Mouse (Mus musculus) lung, adult 18-20 months (tissue): ENCODE measurements at regions not wholly inside any gene's neighbourhood (a gene's known extent, or its start where the extent isn't known, plus 50 kb on each side); places are given as distances from the start of the nearest gene placed in this dataset.
A peak's percentile ranks its signal among the peaks of the same experiment; 100 is the strongest.

Experiments used
- DNase-seq, 2 experiments: peaks; one replicate each; pipeline ENCODE4 v3.0.0; 2022; ENCODE audit warnings: mixed read lengths in 2 of 2

DNA sequence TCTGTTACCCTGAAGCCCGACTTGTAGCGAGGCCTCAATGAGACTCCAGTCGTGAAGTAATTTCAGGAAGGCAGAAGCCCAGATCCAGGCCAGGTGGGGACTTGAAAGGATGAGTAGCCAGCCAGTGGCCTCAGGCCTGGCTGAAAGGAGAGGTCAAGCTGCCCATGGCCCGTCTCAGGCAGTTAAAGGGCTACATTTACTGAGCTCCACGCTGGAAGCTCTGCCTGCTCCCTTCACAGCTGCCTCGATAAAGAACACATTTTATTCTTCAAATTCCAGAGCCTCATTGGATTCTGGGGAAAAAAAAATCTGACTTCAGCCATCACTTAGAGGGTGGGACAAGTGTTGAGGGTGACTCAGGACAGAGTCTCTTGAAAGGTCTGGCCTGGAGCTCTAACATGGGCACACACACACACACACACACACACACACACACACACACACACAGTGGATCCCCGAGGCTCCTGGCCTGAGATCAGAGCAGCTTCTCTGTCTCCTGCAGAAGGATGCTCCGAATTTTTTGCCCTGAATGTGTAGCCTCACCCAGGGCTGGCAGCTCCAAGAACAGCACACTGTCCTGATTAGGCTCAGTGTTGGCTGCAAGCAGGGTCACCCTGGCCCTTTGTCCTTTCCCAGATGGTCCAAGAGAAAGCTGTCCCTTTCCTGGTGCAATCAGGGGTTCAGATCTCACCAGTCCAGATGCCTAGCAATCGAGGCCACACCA, 53.0 kb downstream of the Gadd45g start:
- no peak for DNase-seq

DNA sequence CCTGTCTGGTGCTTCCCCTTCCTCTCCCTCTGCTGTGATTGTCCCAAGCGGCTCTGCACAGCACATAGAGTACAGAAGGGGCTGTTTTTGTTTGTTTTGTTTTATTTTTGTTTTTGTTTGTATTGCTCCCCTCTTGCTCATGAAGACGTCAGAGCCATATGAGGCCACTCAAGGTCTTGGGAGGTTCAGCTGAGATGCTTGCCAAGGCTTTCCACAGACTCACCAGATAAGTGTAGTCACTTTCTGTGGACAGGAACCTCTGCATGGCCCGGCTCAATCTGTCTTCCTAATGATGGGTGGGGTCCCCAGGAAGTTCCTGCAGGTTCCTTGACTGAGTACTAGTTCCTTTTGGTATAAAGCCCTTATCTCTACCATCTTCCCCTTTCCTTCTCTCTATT, 53.6 kb downstream of the Gadd45g start:
- no peak for DNase-seq

DNA sequence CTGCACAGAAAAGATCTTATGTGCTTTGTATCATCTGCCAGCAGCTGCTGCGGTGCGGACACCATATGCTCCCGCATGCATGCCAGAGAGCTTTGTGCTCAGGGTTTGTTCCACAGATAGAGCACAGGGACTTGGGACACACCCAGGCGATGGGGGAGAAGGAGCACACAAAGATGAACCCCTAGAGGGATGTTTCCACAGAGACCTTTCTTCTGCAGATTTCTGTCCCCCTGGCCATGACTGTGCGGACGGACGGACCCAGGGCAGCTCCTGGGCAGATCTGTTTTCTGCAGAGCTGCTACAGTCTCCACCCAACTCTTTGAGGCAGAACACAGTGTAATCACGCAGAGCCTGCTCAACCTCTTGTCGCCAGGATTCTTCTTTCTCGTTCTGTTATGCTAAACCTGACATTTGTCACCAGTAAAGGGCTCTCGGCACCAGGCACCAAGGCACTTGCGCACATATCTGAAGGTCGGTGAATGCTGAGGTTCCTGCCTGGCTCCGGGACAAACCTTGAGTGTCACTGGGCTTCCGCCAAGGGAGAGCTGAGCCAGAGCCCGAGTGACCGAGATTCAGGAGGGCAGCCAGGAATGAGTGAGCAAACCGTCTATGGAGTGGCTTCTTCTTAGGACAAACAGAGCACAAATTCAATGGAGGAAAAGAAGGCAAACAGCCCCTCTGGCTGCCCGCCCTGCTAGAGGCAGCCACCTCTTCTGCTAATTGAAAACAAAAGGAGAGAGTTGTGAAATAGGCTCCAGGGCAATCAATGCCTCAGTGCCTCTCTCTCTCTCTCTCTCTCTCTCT, 56.2 kb downstream of the Gadd45g start:
- DNase-seq: peak; percentile 94 to 95

DNA sequence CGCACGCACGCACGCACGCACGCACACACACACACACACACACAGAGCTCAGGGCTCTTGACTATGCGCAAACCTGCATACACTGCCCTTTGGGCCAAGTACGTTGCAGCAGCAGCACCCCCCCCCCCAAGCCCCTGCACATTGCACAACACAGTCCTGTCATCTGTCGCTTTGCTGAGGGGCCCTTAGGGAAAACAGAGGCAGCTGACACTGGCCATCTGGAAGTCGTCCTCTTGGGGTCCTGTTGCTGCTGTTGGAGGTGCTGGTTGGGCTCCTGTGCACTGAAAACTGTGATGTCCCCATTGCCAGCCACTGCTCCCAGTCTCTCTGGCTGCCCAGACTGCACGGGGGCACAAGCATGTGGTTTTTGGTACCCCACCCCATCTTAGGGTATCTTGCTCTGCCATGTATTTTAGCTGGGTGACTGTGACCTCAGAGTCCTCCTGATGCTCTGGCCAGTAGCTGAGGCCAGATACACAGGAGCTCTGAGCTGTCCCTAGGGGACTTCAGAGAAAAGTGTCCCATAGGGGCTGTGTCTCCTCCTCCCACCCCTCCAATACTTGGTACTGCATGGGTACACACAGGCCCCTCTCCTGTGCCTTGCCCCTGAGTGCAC, 57.0 kb downstream of the Gadd45g start:
- no peak for DNase-seq

DNA sequence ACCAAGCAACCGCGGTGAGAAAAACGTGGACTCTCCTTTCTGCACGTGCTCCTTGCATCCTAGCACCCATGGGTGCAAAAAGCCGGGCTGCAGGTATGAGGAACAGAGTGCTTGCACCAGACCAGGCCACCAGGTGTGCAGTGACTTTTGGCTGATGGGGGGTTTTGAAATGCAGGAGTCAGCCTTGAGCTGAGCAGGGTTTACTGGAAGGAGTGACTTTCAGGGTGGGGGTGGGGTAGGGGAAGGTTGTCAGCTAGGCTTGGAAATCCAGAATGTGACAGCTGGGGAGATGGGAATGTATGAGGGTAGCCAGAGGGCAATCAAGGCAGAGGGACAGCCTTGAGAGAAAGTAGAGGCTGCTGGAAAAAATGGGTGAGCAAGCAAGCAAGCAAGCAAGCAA, 58.8 kb downstream of the Gadd45g start:
- DNase-seq: no peak

DNA sequence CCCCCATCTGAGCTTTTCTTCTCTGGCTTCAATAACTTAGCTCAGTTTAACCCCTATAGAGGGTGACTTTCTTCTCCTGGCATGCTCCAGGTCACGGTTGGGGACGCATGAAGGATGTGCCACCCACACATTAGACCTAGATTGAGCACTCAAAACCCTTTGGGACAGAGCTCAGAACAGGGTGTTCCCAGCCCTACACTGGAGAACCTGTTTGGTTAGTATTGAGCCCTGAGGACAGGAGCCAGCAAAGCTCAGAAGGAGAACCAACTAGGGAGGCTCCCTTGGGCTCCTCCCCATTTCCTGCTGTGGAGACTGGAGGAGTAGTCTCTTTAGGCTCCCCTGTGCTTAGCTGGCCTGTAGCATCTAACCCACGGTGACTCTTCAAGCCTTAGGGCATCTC, 59.6 kb downstream of the Gadd45g start:
- DNase-seq: peak; percentile 79 to 87

DNA sequence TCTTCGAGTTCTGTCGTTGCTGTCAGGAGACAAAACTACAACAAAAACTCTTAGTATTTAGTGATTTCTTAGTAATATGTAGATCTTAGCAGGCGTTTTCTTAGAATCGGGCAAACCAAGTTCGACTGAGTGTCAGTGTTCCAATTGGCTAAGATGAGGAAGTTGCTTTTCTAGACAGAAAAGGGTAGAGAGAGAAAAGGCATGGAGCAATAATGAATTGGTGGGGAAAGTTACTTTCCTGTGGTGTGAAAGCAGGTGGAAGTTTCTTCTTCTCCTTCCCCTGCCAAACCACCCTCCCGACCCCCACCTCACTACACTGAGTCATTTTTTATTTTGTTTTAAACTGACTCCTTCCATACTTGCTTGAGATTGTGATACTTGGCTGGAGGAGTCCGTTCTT, 62.0 kb downstream of the Gadd45g start:
- DNase-seq: no peak

DNA sequence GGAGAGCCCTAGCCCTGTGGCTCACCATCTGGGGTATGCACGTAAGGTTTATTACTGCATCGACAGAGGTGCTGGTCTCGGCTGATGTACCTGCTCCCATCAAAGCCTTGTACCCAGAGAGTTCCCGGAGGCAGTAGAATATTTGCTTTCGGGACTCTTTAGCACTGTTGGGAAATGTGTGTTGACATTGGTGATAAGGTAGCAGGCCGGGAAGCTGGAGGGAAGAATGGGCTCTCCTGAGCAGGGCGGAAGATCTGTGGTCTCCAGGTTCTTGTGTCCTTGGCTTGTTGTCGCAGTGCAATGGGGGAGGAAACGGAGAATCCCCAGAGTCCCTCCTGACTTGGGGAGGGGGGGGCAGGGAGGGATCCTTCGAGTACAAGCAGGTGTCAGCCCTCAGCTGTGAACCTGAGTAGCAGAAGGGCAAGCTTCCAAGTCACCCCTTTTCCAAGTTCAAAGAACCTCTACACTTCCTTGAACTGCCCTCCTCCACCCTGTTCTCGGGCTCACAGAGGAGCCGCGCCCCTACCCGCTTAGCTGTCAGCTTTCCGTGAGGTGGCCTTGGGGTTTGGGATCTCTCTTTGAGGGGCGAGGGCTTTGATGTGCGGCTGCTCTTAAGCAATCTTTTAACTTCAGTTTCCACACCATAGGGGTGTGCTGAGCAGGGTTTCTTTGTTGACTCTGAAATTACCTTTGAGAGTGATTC, 65.0 kb downstream of the Gadd45g start:
- peak; percentile 67 to 81 for DNase-seq

DNA sequence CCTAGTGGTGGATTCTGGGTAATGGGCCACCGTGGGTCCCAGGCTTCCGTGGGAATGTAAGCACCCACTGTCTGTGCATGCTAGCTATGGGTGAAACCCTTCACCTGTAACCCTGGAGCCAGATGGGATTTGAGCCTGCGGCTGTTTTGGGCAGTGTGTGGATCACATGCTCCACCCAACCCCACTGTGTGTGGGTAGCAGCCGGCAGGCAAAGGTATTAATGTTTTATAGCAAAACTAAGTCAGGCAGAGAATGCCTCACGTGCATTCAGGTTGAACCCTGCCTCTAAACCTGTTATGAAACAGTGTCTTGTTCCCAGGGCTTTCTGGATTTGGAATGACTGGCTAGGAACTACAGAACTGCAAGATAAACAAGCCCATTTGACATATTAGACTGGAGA, 66.0 kb downstream of the Gadd45g start:
- peak in 1 of 2 experiments; percentile 2 for DNase-seq

DNA sequence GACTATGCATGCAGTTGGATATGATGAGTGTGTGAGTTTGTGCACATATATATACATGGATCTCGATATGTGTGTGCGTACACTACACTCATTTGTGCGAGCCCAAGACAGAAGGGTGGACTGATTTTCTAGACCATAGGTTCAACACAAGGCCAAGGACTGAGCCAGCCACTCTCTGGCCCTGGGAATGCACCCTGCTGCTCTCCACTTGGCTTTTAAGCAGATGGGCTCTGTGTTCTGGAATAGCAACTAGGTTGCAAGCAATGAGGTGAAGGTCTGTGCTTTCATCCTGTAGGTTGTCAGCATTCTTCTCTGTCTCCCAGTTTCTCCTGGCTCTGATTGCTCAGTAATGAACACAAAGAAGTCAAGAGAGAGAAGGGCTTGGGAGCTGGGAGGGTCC, 66.5 kb downstream of the Gadd45g start:
- no peak for DNase-seq

DNA sequence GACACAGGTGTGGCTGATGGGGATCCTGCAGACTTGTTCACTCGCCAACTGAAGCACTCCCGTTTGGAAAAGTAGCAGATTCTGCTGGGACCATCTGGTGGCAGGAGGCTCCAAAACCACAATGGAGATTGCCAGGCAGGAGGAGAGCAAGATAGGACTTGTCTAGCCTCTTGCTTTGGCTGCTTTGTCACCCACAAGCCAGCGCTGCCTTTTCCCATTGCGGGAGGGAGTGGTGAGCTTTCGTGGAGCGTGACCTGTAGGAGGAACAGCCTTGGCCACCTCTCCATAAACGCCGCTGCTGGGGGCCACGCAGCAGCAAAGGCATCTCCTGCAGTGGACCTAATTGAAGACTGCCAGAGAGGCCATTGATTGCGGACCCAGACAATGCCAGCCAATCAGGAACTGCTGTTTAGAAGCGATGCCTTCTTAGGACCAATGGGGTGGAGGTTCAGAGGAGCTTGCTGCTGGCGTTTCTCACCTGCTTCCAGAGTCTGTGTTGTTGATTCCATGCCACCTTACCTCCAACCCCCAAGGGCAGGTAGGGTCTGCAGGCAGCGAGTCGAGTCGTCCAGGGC, 70.3 kb downstream of the Gadd45g start:
- no peak for DNase-seq

DNA sequence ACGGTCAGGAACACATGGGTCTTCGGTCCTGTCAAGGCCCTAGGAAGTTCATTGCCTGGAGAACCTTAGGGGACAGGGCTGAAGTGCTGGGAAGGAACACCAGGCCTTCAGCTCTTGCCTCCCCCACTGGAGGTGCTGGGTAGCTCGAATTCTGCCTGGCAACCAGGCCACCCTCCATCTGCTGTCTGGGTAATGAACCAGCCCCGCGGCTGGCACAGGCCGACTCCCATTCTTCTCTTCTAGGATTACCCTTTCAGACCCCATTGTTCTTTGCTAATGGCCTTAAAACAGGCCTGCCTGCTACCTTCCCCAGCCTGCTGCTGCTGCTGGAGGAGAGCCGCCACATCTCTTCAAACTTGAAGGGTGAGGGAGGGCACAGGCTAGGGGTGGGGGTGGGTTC, 71.2 kb downstream of the Gadd45g start:
- DNase-seq: no peak

DNA sequence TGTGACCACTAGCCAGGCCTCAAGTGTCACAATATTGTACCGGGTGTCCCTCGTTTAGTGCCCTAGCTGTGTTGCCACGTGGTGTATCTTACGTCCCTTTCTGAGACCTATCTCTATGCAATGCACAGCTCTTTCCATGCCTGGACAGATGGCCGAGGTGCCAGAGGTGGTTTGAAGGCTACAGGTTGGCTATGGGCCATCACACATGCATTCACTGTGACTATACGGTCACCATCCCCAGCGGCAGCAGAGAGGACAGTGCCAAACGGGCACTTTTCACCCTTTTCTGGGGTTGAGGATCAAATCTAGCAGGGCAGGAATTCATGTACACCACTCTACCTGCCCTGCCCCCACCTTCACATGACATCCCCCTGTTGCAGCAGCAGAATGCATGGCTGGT, 71.6 kb downstream of the Gadd45g start:
- no peak for DNase-seq

DNA sequence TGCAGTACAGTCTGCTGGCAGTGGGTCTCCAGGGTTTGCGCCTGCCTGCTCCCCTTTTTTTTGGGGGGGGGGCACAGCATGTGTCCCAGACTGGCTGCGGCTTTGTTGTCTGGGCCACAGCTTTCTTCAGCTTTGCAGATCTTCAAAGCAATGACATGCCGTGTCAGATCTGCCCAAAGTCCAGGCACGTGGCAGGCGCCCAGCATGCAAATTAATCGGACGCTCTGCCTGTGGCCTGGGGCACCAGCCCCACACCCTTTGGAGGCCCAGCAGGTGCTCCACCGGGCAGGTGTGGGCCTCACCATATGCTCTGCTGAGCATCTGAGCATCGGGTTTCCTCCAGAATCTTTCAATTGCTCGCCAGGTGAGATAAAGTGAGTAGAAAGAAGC, 72.3 kb downstream of the Gadd45g start:
- no peak for DNase-seq

DNA sequence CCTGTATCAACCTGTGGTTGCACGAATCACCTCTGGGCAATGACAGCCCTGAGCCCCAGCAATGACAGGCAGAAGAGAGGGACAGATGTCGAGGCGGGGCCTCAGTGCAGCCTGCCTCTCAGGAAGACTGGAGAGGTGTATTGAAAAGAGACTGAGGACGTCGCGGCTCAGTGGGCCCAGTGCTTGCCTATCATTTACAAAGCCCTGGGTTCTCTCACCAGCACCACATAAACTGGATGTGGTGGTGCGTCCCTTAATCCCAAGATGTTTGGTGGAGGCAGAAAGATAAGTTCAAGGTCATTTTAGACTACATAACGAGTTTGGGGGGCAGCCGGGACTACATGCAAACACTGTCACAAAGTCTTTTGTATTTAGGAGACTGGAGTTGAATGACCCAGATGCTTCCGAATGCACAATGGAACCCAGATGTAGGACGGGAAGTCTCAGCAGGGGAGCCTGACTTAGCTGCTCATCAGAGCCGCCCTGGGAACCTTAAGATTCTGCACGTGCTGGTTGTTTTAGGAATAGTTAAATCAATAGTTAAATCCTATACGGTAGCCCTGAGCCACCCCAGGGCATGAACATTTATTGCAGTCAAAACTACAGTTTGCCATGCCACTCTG, 72.8 kb downstream of the Gadd45g start:
- no peak for DNase-seq

DNA sequence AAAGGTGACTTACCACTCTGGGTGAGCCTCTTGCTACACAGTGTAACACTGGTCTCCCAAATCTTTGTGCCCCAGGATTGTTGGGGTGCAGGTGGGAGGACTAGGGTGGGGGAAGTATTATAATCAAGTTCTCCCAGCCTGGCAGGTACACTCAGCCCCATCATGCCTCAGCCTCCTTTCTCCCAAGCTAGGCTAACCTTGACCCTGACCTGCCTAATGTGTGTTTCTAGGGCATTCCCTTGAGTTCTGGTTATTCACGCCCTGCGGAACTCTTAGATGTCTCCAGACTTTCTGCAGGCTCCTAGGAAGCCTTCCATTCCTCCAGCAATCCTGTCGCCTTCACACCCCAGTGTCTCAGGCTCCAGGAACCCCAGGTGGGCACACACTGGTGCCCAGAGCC, 73.5 kb downstream of the Gadd45g start:
- DNase-seq: no peak

DNA sequence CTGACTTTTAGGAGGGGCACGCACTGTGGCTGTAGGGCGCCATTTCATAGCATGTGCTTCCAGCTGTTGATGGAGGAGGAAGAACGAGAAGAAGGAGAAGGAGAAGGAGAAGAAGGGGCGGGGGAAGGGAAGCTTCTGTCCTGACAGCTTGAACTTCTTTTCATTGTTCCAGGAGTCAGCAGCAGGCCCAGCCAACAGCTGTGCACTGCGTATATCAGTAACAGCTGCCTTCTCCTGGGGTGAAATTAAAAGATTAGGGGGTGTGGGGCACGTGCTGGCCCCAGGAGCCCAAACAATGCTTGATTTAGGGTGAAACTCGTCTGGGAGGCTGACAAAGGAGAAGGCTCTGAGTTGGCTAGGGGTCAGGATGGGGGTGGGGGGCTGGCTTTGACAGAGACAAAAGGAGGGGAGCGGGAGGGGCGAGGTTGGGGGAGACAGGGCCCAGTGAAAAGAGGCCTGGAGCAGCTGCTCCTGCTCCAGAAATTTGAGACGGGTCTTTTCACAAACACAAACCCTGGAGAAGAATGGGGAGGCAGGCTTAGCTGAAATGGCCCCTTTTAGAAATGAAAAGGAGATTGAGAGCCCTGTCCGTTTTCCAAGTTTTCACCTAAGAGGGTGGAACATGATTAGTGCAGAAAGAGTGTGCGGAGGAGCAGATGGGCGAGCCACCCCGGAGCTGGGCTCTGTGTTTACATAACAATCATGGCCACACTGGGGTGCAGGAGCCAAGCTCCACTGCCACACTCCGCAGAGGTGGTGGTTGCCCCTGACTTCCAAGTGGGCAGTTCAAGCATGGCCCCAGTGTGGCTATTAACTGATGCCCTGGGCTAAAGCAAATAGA, 74.3 kb downstream of the Gadd45g start:
- no peak for DNase-seq

DNA sequence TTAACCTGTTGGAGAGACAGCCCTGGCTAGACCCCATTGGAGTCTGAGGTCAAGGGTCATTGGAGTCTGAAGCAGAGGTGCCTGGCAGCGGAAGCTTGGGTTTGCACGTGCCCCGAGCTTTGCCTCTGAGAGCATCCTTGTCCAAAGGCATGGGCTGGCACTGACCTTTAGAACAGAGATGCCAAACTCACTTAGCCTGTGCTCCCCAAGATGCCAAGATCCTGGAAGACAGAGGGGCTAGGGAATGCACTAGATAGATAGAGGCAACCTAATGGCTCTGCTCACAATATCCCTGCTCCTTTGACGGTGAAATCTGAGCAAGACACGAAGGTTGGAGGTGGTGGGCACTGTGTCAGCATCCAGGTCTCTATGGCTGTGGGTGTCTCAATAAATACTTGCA, 75.1 kb downstream of the Gadd45g start:
- no peak for DNase-seq

DNA sequence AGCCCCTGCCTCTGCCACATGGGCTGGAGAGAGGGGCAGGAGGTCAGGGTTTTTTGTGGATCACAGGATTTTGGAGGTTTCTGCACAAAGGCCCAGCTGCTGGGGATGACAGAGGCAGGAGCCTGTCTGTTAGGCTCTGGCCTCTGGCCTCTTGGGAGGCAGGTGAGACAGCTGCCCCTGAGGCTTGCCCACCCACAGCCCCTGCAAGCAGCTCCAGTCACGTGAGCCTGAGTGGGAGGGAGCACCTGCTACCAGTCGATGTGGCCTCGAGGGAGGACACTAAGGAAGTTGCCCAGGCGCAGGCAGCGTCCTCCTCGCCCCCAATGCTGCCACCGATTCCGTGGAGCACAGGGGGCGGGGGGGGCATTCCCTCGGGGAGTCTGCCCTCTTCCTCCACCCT, 80.3 kb downstream of the Gadd45g start:
- no peak for DNase-seq

DNA sequence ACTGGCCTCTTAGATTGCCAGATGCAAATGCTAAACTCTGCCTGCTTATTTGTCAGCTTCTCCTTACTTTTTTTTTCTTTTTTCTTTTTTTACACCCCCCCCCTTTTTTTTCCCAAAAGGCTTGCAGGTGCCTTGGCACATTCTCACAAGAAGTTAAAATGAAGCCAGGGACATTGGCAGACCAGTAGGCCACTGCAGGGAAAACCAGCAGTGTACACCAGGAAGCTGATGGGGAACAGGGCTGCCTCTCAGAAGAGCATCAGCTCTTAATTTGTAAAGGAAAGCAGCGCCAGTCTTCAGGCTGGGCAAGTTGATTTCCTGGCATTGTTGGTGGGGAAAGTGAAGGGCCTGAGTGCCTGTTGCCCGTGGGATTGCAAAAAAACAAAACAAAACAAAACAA, 83.3 kb downstream of the Gadd45g start:
- DNase-seq: no peak

DNA sequence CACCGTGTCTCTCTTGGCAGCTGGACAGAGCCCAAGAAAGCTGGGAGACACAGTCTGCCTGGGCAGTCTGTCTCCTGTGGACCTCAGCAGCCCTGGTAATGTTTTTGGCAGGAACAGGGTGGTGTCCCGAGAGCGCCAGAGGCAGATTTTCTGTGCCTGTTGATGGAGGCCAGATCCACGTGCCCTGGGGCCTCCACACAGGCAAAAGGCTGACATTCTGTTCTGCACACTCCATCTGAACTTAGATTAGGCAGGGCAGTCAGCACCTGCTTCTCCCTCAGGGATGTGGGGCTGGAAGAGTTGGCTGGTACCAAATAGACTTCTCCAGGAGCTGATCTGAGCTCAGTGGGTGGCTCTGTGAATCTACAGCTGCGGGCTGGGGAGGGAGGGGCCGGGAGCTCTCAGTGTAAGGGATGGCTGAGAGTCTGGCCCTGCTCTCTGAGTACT, 83.8 kb downstream of the Gadd45g start:
- no peak for DNase-seq

DNA sequence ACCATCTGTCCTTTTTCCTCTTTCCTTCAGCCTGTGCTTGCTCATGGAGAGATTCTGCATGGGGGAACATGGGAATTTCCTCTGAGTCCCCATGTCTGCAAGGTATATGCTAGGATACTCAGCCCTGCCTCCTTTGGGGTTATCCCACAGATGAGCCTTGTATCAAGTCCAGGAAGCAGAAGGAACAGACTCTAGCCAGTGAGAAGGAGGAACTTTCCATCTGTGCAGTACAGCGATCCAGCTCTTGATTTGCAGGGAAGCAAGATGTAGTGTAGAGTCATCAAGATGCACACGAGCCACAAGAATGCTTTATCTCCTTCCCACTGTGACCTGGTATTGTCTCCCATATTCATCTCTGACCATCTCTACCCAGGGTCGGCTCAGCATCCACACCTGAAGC, 84.5 kb downstream of the Gadd45g start:
- DNase-seq: no peak
